Mouse (Mus musculus): ENCODE measurements around the gene Grhl3. TPM values are rescaled to one million over a fixed set of nuclear protein-coding genes. Genes with fewer than 3 reads are reported as not detected.

Gene Grhl3
- polyA plus RNA-seq, 1 experiment from 2014 or later: 4.6 TPM

DNA sequence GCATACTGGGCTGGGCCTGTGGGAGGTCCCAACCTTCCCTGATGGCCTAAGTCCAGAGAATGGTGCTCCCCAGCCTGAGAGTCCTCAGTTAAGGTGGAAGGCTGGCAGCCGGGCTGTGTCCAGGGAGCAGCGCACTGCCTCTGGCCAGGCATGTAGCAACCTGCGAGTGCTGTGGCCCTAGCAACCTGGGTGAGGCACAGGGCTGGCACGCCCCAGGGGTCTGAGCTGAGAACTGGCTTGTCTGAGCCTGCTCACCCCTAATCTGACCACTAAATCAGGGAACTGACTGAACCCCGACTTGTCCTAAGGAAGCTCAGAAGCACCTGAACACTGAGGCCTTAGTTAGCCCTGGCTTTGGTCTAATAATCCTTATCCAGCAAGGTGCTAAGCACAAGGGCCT is 24.1 kb upstream of the Grhl3 start:
- H3K4me2 ChIP-seq (ENCODE audit: low read length): no peak overlapping the region
- WGBS: 77% methylated on average over 5 of the region's 5 CpGs
- H3K4me3 ChIP-seq (replicated peaks; ENCODE audit: low read depth, low read length): no peak overlapping the region
- no peak for TF ChIP-seq CTCF (IDR thresholded peaks at IDR 0.05; ENCODE audit: low read depth)
- DNase-seq (ENCODE audit: low spot score) (no peak), ATAC-seq (replicated peaks; ENCODE audit: low FRiP score, low read depth) (no peak)
- no peaks in the 10 kb centered on the region for H3K4me1 ChIP-seq (replicated peaks; ENCODE audit: insufficient read depth, low read length)
- H3K36me3 ChIP-seq (ENCODE audit: insufficient read depth, low read length): no peaks in the 10 kb centered on the region
- no peak overlapping the region for H3K9ac ChIP-seq (ENCODE audit: low read depth, low read length)
- H3K27ac ChIP-seq: 0 out of 2 replicates have a peak overlapping the region, but pooled peaks have one; percentile 25
- H3K27me3 ChIP-seq (ENCODE audit: insufficient read depth, low read length): no peaks in the 10 kb centered on the region
- H3K9me3 ChIP-seq (replicated peaks; ENCODE audit: low read length): no peaks in the 10 kb centered on the region

GRCm38 (mm10) chr4:135595943-135596342 is 22.5 kb upstream of the Grhl3 start:
- Histone ChIP-seq H3K27ac (no peak overlapping the region), H3K27me3 (ENCODE audit: insufficient read depth, low read length) (no peaks in the 10 kb centered on the region), H3K4me2 (ENCODE audit: low read length) (no peak overlapping the region), H3K36me3 (ENCODE audit: insufficient read depth, low read length) (no peaks in the 10 kb centered on the region), H3K4me3 (replicated peaks; ENCODE audit: low read depth, low read length) (no peak overlapping the region), H3K4me1 (replicated peaks; ENCODE audit: insufficient read depth, low read length) (no peaks in the 10 kb centered on the region), H3K9ac (ENCODE audit: low read depth, low read length) (no peak overlapping the region), H3K9me3 (replicated peaks; ENCODE audit: low read length) (no peaks in the 10 kb centered on the region)
- DNase-seq (ENCODE audit: low spot score) (no peak), ATAC-seq (replicated peaks; ENCODE audit: low FRiP score, low read depth) (no peak)
- TF ChIP-seq CTCF (IDR thresholded peaks at IDR 0.05; ENCODE audit: low read depth): no peak
- WGBS: 40% methylated on average over 5 of the region's 5 CpGs

DNA sequence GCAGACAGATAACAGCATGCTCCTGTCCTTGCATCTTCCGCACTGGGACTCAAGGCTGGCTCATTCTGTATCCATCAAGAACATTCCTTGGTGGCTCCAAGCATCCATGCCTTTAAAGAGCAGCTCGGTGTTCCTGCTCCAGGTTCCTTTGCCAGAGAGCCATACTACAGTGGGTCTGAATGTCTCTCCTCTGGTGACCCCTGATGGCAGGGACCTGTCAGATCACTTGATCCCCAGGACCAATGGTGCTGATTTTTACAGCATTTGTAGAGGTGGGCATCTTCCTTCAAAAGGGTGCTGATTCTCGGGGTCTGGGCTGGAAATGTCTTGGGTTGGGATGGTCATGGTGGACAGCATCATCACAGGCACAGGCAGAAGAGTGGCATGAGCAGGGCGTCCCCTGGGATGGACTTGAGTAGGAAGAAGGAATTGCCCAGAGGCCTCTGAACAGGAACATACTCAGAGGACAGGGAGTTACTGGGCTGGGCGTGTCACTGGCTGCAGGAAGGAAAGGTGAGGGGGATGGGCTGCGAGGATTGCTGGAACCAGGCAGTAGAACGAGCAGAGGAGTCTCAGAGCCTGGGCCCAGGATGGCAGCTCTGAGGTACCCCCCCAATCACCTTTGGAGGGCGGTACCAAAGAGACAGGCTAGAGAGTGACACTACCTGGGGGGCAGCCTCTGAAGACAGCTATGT is 18.3 kb upstream of the Grhl3 start:
- no peaks in the 10 kb centered on the region for H3K4me1 ChIP-seq (replicated peaks; ENCODE audit: insufficient read depth, low read length)
- WGBS: 48% methylated on average over 8 of the region's 8 CpGs
- no peak overlapping the region for H3K9ac ChIP-seq (ENCODE audit: low read depth, low read length)
- H3K4me3 ChIP-seq (replicated peaks; ENCODE audit: low read depth, low read length): no peak overlapping the region
- H3K36me3 ChIP-seq (ENCODE audit: insufficient read depth, low read length): no peaks in the 10 kb centered on the region
- peak; percentile 53; the same call in 1 of the 2 replicates for TF ChIP-seq CTCF (IDR thresholded peaks at IDR 0.05; ENCODE audit: low read depth)
- ATAC-seq (replicated peaks; ENCODE audit: low FRiP score, low read depth) (no peak), DNase-seq (ENCODE audit: low spot score) (no peak)
- no peak overlapping the region for H3K4me2 ChIP-seq (ENCODE audit: low read length)
- H3K27me3 ChIP-seq (ENCODE audit: insufficient read depth, low read length): no peaks in the 10 kb centered on the region
- no peak overlapping the region for H3K27ac ChIP-seq
- no peaks in the 10 kb centered on the region for H3K9me3 ChIP-seq (replicated peaks; ENCODE audit: low read length)

DNA sequence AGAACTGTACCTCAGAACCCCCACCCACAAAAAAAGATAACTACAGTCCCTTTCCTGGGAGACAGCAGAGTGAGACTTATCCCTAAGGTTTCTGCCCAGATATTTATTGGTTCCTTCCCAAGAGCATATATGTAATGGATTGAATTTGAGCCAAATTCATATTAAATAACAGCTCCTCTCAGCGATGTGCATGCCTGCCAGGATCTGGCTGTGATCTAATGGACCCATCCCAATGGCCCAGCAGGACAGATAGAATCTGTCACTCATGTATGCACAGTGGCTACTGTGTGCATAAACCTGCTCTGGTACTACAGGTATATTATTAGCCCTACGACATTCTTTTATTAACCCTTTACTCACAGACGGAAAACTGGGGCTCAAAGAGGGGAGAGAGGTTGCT is 17.7 kb upstream of the Grhl3 start:
- ATAC-seq (replicated peaks; ENCODE audit: low FRiP score, low read depth) (no peak), DNase-seq (ENCODE audit: low spot score) (no peak)
- Histone ChIP-seq H3K27me3 (ENCODE audit: insufficient read depth, low read length) (no peaks in the 10 kb centered on the region), H3K36me3 (ENCODE audit: insufficient read depth, low read length) (no peaks in the 10 kb centered on the region), H3K9ac (ENCODE audit: low read depth, low read length) (no peak overlapping the region), H3K4me3 (replicated peaks; ENCODE audit: low read depth, low read length) (no peak overlapping the region), H3K27ac (no peak overlapping the region), H3K9me3 (replicated peaks; ENCODE audit: low read length) (no peaks in the 10 kb centered on the region), H3K4me2 (ENCODE audit: low read length) (no peak overlapping the region), H3K4me1 (replicated peaks; ENCODE audit: insufficient read depth, low read length) (no peaks in the 10 kb centered on the region)
- 53% methylated on average over 3 of the region's 3 CpGs for WGBS
- TF ChIP-seq CTCF (IDR thresholded peaks at IDR 0.05; ENCODE audit: low read depth): no peak

GRCm38 (mm10) chr4:135584838-135585237 is 11.4 kb upstream of the Grhl3 start:
- H3K36me3 ChIP-seq (ENCODE audit: insufficient read depth, low read length): no peaks in the 10 kb centered on the region
- no peak for ATAC-seq (replicated peaks; ENCODE audit: low FRiP score, low read depth)
- H3K27ac ChIP-seq: no peak overlapping the region
- no peak for TF ChIP-seq CTCF (IDR thresholded peaks at IDR 0.05; ENCODE audit: low read depth)
- H3K4me1 ChIP-seq (replicated peaks; ENCODE audit: insufficient read depth, low read length): no peaks in the 10 kb centered on the region
- no peak for DNase-seq (ENCODE audit: low spot score)
- no peak overlapping the region for H3K9ac ChIP-seq (ENCODE audit: low read depth, low read length)
- H3K4me2 ChIP-seq (ENCODE audit: low read length): no peak overlapping the region
- 57% methylated on average over 4 of the region's 4 CpGs for WGBS
- no peaks in the 10 kb centered on the region for H3K9me3 ChIP-seq (replicated peaks; ENCODE audit: low read length)
- no peaks in the 10 kb centered on the region for H3K27me3 ChIP-seq (ENCODE audit: insufficient read depth, low read length)
- H3K4me3 ChIP-seq (replicated peaks; ENCODE audit: low read depth, low read length): no peak overlapping the region

DNA sequence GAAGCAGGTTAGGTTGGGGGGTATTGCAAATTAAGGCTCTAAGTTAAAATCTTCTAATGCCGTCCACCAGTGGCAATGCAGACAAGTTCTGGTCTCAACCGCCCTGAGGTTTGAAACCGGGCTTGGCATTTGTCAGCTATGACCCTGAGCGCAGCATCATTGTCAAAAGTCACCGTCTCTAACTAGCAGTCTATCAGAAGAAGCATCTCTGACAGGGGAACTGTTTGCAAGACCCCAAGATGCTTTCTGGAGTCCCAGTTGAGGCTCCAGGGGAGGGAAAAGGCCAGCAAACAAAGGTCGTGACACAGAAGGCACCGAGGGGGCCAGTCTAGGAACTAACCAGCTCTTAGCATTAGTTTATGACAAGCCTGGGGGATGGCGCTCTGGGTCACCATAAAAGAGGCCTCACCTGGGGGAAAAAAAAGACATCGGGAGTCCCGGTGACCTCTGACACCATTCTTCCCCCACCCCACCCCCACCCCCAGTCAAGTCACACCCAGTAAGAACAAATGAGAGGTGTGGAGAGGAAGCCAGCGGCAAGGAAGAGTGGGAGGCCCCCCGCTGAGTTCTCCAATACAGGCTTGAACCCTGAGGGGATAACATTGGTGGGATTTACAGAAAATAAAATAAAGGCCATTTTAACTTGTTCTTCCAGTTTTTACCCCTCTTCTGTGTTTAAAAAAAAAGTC is 7.9 kb upstream of the Grhl3 start:
- no peak for DNase-seq (ENCODE audit: low spot score)
- no peak for TF ChIP-seq CTCF (IDR thresholded peaks at IDR 0.05; ENCODE audit: low read depth)
- no peak overlapping the region for H3K4me2 ChIP-seq (ENCODE audit: low read length)
- no peak overlapping the region for H3K4me3 ChIP-seq (replicated peaks; ENCODE audit: low read depth, low read length)
- ATAC-seq (replicated peaks; ENCODE audit: low FRiP score, low read depth): no peak
- no peaks in the 10 kb centered on the region for H3K27me3 ChIP-seq (ENCODE audit: insufficient read depth, low read length)
- no peak overlapping the region for H3K9ac ChIP-seq (ENCODE audit: low read depth, low read length)
- no peaks in the 10 kb centered on the region for H3K9me3 ChIP-seq (replicated peaks; ENCODE audit: low read length)
- no peaks in the 10 kb centered on the region for H3K36me3 ChIP-seq (ENCODE audit: insufficient read depth, low read length)
- WGBS: 34% methylated on average over 12 of the region's 12 CpGs
- no peak overlapping the region for H3K27ac ChIP-seq
- H3K4me1 ChIP-seq (replicated peaks; ENCODE audit: insufficient read depth, low read length): no peaks in the 10 kb centered on the region
